Comparison of ENCODE assay signal across 8 mouse cellular contexts in the genomic region with DNA sequence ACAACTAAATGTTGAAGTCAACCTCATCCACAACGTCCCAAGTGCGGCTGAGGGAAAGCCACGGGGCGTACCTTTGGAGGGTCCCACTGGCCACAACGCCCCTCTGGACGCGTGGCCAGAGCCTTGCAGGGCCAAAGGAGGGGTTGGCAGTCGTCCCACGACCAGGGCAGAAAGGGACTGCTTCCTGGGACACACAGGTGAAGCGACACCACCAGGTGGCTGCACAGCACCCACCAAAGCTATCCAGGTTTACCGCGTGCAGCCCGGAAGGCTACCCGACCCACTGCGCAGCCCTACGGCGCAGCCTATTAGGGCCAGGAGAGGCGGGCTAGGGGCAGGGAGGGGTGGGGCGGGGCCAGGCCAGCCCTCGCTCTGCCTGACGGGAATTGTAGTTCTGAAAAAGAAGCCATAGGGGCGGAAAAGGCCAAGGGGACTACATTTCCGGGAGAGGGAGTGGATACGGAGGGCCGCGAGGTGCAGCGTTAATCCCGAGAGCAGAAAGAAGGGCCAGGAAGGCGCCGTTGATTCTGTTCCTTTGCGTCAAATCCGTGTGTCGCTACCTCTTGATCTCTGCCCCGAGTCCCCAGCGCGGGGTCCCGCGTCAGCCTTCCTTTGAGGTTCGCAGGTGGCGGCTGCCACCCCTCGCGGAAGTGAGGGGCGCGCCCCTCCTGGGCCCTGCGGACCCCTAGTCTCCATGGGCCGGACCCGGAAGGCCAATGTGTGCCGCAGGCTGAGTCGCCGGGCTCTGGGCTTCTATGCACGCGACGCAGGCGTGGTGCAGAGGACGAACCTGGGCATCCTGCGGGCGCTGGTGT. TPM values are rescaled to one million over a fixed set of nuclear protein-coding genes. Genes with fewer than 3 reads are reported as not detected.
DNase-seq lines count a peak whose midpoint lies in the region; ATAC-seq lines count a peak whose summit lies in the region.

A gene (plus strand): TSS at position 29 of the 815 bp plus-strand sequence.
A gene (minus strand): TSS at position 284 of the 815 bp plus-strand sequence.

- DNase-seq in adipocyte (ENCODE audit: low spot score), result peak; percentile 99
- DNase-seq in embryo, embryonic 10 days (ENCODE audit: low spot score), result peak; percentile 97
- DNase-seq in gastrocnemius, postnatal 10 days, result peak; percentile 90
- peak; percentile 99 for DNase-seq in induced T-regulatory cell, adult 2 months (ENCODE audit: low read depth)
- peak; percentile 73 to 89 for DNase-seq in left cerebral cortex, adult 9 months (ENCODE audit: low spot score in 2 of 2)
- DNase-seq in right cerebral cortex, postnatal 14 days, result peak; percentile 92
- DNase-seq in urinary bladder, postnatal 36 days (ENCODE audit: low spot score in 2 of 2), result peak; percentile 83 to 88

- peak; percentile 94 for ATAC-seq in megakaryocyte progenitor cell, adult 5-6 weeks (replicated peaks; ENCODE audit: poor library complexity)

RNA-seq across cellular contexts. Expression of the first gene that starts in this region (rescaled TPM):
- total RNA-seq in gastrocnemius, postnatal 10 days (2021), result 1 to 10 TPM; 4.4 to 7.5 TPM
- 9.4 and 9.6 TPM in 2 replicates for total RNA-seq in megakaryocyte progenitor cell, adult 5-6 weeks (2015)
- total RNA-seq in megakaryocyte progenitor cell, adult 5-6 weeks (2017), result 15.1 and 28.8 TPM in 2 replicates

RNA-seq across cellular contexts. Expression of the second gene that starts in this region (rescaled TPM):
- 1 to 10 TPM; 7.4 to 8.7 TPM for total RNA-seq in gastrocnemius, postnatal 10 days (2021)
- 26.8 and 37.1 TPM in 2 replicates for total RNA-seq in megakaryocyte progenitor cell, adult 5-6 weeks (2015)
- total RNA-seq in megakaryocyte progenitor cell, adult 5-6 weeks (2017), result 17.5 and 27.8 TPM in 2 replicates

Comparison
In these comparisons a context has a peak if more than half of its experiments do, and no peak if none do; other contexts are left out.
1. Peak in every context shown above with its lines: DNase-seq and ATAC-seq.